Mouse (Mus musculus) kidney, postnatal 36 days (tissue): Measurements from ENCODE around the gene Krtdap.
"Not testable (repeated sequence)": the region's sequence is repeated elsewhere in the genome, so short reads cannot be mapped to it uniquely, and the experiment has no call there.

ENCODE experiments used
- DNase-seq, 2 experiments: peaks; one replicate each; pipeline ENCODE4 v3.0.0; 2021 to 2022; ENCODE audit warnings: mixed read lengths in 2 of 2

Gene Krtdap

GRCm38 (mm10) chr7:30787377-30788022, at the start of gene Krtdap:
TSS of gene Krtdap (plus strand) at chr7:30787896.
- DNase-seq, result no peak

GRCm38 (mm10) chr7:30742570-30742969, 45.1 kb upstream of the Krtdap start:
- DNase-seq, result not testable (repeated sequence)

GRCm38 (mm10) chr7:30743617-30744016, 44.1 kb upstream of the Krtdap start, which contains the start of gene Gapdhs:
TSS of gene Gapdhs (minus strand) at chr7:30743681.
- not testable (repeated sequence) for DNase-seq

- peak; percentile 41 to 62 for DNase-seq
These were observed 43.6 kb upstream of the Krtdap start for GRCm38 (mm10) chr7:30744022-30744598.

- DNase-seq, result no peak
These were observed 40.0 kb upstream of the Krtdap start for GRCm38 (mm10) chr7:30747525-30748204.

- DNase-seq, result no peak
These were observed 37.7 kb upstream of the Krtdap start for GRCm38 (mm10) chr7:30749824-30750606.

- DNase-seq, result no peak
These were observed 36.5 kb upstream of the Krtdap start, which contains the start of gene Sbsn for GRCm38 (mm10) chr7:30751086-30751669. TSS of gene Sbsn (plus strand) at chr7:30751471.

- DNase-seq, result no peak
These were observed 30.7 kb upstream of the Krtdap start for GRCm38 (mm10) chr7:30757001-30757400.

GRCm38 (mm10) chr7:30758853-30759252, 28.8 kb upstream of the Krtdap start:
- peak; percentile 36 to 68 for DNase-seq

- DNase-seq, result no peak
These were observed 25.8 kb upstream of the Krtdap start for GRCm38 (mm10) chr7:30761769-30762352.

- DNase-seq, result no peak
These were observed 24.2 kb upstream of the Krtdap start, which contains the start of gene Dmkn for GRCm38 (mm10) chr7:30763456-30763855. TSS of gene Dmkn (plus strand) at chr7:30763756.

GRCm38 (mm10) chr7:30765173-30765572, 22.5 kb upstream of the Krtdap start:
- DNase-seq, result no peak

- no peak for DNase-seq
These were observed 21.3 kb upstream of the Krtdap start for GRCm38 (mm10) chr7:30766408-30766807.

GRCm38 (mm10) chr7:30769236-30769635, 18.5 kb upstream of the Krtdap start:
- DNase-seq, result no peak

GRCm38 (mm10) chr7:30776104-30776503, 11.6 kb upstream of the Krtdap start:
- no peak for DNase-seq

GRCm38 (mm10) chr7:30777081-30777579, 10.6 kb upstream of the Krtdap start:
- DNase-seq, result no peak

GRCm38 (mm10) chr7:30777911-30778310, 9.8 kb upstream of the Krtdap start:
- DNase-seq, result no peak

- DNase-seq, result peak in 1 of 2 experiments; percentile 27
These were observed 5.9 kb upstream of the Krtdap start for GRCm38 (mm10) chr7:30781792-30782191.

- DNase-seq, result no peak
These were observed 5.0 kb upstream of the Krtdap start for GRCm38 (mm10) chr7:30782658-30783057.

- DNase-seq, result no peak
These were observed 2.5 kb upstream of the Krtdap start for GRCm38 (mm10) chr7:30785154-30785553.

- no peak for DNase-seq
These were observed 1.8 kb upstream of the Krtdap start for GRCm38 (mm10) chr7:30785721-30786546.
